Mouse (Mus musculus): Measurements from ENCODE around the gene Alg12.

DNA sequence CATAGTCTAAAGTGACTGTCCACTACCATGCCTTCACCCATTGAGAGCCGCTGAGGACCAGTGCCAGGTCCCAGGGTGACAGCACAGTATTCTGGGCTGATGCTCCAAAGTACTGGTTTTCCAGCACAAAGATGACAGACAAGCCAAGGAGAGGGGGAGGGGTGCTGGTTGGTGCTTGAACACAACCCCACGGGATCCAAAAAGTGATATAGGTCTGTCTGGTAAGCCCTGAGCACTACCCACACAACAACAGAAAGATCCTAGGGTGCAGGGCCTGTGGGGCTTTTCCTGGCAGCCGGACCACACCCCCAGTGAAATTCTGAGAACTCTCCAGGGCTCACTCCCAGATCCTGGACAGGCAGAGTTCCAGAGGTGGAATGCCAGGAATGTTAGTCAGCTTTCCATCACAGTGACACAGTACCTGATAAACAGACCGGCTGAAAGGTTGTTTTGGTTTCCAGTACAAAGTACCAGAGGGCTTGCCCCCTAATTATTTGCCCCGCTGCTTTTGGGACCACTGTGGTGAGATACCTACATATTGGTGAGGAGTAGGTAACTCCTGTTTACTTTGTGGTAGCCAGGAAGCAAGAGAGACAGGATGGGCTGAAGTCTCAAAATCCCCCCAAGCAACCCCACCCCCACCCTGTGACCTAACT lies 48.4 kb upstream of the Alg12 start:
- TF ChIP-seq POLR2A (IDR thresholded peaks at IDR 0.05; ENCODE audit: insufficient read depth, low read depth, low read length) (0 out of 2 replicates have a peak, but pooled peaks have one; percentile 35), CTCF (IDR thresholded peaks at IDR 0.05) (no peak), EP300 (IDR thresholded peaks at IDR 0.05; ENCODE audit: insufficient read depth, low read depth, low read length) (peak; percentile 34)
